Mouse (Mus musculus) small intestine, adult 2 months (tissue): ENCODE results near the gene Rbp1.

ENCODE experiments used
- CTCF ChIP-seq: fragments of 200-500 bp; IDR thresholded peaks from 2 replicates; pipeline ENCODE4 v1.5.1; 2012; ENCODE audit warnings: low read depth, mild to moderate bottlenecking, control low read depth, inconsistent platforms, low read length, moderate library complexity, mixed read lengths; ENCODE audit not compliant: insufficient replicate concordance, insufficient read length; ENCODE audit errors: extremely low read depth
- POLR2A ChIP-seq: fragments of 200-500 bp; IDR thresholded peaks from 2 replicates; pipeline ENCODE4 v1.6.1; 2012; ENCODE audit warnings: low read depth, mild to moderate bottlenecking, control low read depth, inconsistent platforms, low read length, moderate library complexity

DNA sequence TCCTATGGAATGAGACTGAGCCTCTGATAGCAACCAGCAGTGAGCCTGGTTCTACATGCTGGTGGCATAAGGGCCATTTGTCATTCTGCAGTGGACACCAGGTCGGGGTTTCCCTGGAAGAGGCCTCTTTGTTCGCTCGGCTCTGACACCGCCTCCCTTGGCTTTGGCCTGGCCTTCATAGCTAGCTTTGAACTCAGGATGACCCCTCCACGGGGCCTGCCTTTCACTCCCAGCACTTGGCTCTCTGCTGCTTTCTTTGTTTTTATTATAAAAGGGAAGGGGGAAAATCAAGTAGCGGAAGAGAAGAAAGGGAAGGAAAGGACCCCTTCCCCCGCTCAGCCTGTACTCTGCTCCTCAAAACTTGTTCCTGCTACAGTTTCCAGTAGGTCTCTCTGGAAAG lies 7.0 kb downstream of the Rbp1 start:
- TF ChIP-seq POLR2A (no peak), CTCF (no peak)
